Mouse (Mus musculus): ENCODE data around the gene Cacna1e. TPM values are rescaled to one million over a fixed set of nuclear protein-coding genes. Genes with fewer than 3 reads are reported as not detected.

The Cacna1e gene
- polyA plus RNA-seq, 1 experiment from 2014 or later, result 5.8 TPM

DNA sequence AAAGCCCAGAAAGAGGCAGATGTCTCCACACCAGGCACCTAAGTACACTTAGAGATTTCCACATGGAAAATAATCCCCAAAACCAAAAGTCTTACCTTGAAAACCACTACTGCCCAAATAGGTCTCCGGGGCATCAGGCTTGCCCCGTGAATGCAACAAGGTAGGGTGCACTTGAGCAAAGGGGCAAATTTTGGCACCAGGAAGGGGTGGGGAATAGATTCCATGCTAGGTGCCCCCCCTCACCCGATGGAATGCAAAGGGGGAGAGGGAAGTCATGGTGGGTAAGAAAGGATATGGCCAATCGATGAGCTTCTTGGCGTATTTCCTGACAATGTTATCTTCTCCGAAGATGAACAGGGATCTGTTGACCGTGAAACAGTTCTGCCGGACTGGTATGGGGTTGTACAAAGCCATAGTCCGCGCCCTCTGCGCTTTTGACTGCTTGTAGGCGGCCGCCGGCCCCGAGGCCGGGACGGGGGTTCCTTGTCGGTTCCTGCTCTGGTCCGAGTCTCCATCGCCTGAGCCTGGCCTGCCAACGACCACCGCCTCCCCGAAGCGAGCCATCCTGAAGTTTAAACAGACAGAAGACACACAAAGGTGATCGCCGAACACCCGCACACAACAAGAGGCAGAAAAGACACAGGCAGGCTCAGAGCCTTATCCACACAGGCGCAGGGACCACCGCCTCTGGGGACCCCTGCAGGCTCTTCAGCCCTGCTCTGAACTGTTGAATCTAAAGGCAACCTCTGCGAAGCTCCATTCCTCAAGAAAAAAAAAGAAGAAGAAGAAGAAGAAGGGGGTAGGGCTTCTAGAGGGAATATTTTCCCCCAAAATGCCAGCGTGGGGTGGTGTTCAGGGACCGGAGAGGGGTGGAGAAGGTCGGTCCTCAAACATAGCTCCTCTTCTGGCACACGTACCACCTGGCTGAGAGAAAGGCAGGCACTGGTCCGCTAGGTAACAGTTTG, 158.7 kb downstream of the Cacna1e start:
- H3K4me3 ChIP-seq, result peak overlapping the region; percentile 51
- WGBS, result 16% methylated on average over 35 of the region's 35 CpGs
- H3K27ac ChIP-seq, result no peak overlapping the region
- no peaks in the 10 kb centered on the region for H3K9me3 ChIP-seq (replicated peaks)
- peak overlapping the region; percentile 88 for H3K4me2 ChIP-seq
- H3K27me3 ChIP-seq, result peaks cover 44% of the 10 kb centered on the region
- peak overlapping the region; percentile 68 for H3K9ac ChIP-seq
- H3K4me1 ChIP-seq, result peaks cover 35% of the 10 kb centered on the region
- no peaks in the 10 kb centered on the region for H3K36me3 ChIP-seq (ENCODE audit: poor library complexity, severe bottlenecking)
- no peak for ATAC-seq

GRCm38 (mm10) chr1:154723537-154724286, 160.6 kb downstream of the Cacna1e start:
- Histone ChIP-seq H3K27ac (peak overlapping the region; percentile 54), H3K4me1 (peaks cover 30% of the 10 kb centered on the region), H3K36me3 (ENCODE audit: poor library complexity, severe bottlenecking) (no peaks in the 10 kb centered on the region), H3K4me2 (peak overlapping the region; percentile 88), H3K4me3 (peak overlapping the region; percentile 51), H3K9me3 (replicated peaks) (no peaks in the 10 kb centered on the region), H3K27me3 (peaks cover 42% of the 10 kb centered on the region), H3K9ac (peak overlapping the region; percentile 66)
- ATAC-seq, result peak; percentile 61
- 1% methylated on average over 19 of the region's 19 CpGs for WGBS

DNA sequence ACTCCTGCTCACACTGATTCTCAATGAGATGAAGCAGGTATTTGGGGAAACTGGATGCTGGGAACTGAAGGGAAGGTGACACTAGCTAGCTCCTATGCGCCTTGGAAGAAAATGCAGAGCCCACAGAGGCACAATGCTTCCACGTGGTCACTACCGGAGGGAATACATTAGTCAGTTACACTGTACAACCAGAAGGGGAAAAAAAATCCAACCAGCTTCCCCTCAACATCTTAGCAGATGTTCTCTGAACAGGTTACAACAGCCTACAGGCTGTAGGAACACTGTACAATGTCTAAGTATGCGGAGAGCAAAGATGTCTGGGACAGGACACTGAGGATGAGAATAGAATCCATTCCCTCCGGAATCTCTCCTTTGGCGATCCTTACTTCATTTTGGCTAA, 161.2 kb downstream of the Cacna1e start:
- peak; percentile 39; the same call in 1 of the 2 replicates for ATAC-seq
- H3K27ac ChIP-seq, result no peak overlapping the region; the same call in 1 of the 2 replicates

DNA sequence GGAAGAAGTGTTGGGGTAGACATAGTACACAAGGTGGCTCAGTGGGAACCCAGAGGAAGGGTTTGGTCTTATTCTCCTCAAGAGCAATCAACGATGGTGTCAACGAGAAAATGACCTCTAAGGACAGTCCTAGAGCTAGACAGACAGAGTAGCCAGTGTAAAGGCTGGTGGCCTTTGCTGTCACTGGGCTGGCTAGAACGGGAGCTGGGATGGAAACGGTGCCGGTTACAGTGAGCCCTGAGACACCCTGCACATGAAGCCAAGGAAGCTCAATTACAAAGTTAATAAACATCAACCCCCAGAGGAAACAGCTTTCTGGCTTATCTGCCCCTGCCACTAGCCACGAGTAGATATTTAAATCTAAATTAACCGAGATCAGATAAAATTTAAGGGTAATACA, 168.7 kb downstream of the Cacna1e start:
- Histone ChIP-seq H3K9ac (no peak overlapping the region), H3K9me3 (replicated peaks) (no peaks in the 10 kb centered on the region), H3K27me3 (no peaks in the 10 kb centered on the region), H3K4me2 (no peak overlapping the region), H3K36me3 (ENCODE audit: poor library complexity, severe bottlenecking) (no peaks in the 10 kb centered on the region), H3K4me3 (no peak overlapping the region), H3K27ac (no peak overlapping the region), H3K4me1 (peaks cover 9% of the 10 kb centered on the region; the same call in 1 of the 2 replicates)
- WGBS, result 87% methylated on average over 7 of the region's 7 CpGs
- ATAC-seq, result no peak

More for the DNA sequence above, 161.2 kb downstream of the Cacna1e start:
- H3K4me1 ChIP-seq, result peaks cover 33% of the 10 kb centered on the region
- H3K36me3 ChIP-seq (ENCODE audit: poor library complexity, severe bottlenecking), result no peaks in the 10 kb centered on the region
- H3K27me3 ChIP-seq, result peaks cover 36% of the 10 kb centered on the region
- peak overlapping the region; percentile 88 for H3K4me2 ChIP-seq
- H3K4me3 ChIP-seq, result peak overlapping the region; percentile 51
- no peaks in the 10 kb centered on the region for H3K9me3 ChIP-seq (replicated peaks)
- peak overlapping the region; percentile 66 for H3K9ac ChIP-seq
- WGBS, result 32% methylated on average over 6 of the region's 6 CpGs

DNA sequence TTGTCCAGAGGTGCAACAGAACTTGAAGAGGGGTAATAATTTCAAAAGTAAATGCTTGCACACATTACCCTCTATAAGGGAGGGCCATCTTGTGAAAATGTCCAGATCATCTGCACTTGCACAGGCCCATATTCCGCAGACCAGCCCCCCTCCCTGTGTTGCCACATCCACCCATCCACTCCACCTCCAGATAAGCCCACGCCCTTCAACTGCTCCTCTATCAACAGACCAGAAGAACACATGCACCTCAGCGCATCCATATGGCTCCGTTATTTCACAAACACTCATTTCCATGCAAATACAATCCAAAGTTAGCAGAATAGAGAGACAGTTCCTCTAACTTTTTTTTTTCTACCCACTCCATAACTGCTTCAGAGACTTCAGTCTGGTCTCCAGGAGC, 171.6 kb downstream of the Cacna1e start:
- H3K4me3 ChIP-seq, result no peak overlapping the region

GRCm38 (mm10) chr1:154707584-154708290, 176.6 kb downstream of the Cacna1e start:
- Histone ChIP-seq H3K27ac (no peak overlapping the region), H3K4me3 (no peak overlapping the region), H3K9ac (no peak overlapping the region), H3K9me3 (replicated peaks) (no peaks in the 10 kb centered on the region), H3K36me3 (ENCODE audit: poor library complexity, severe bottlenecking) (no peaks in the 10 kb centered on the region), H3K4me1 (peaks cover 22% of the 10 kb centered on the region), H3K4me2 (no peak overlapping the region), H3K27me3 (no peaks in the 10 kb centered on the region)
- 91% methylated on average over 4 of the region's 4 CpGs for WGBS
- ATAC-seq, result no peak

More for the DNA sequence above, 171.6 kb downstream of the Cacna1e start:
- Histone ChIP-seq H3K4me2 (no peak overlapping the region), H3K4me1 (0 out of 2 replicates have a peak, but pooled peaks cover 3% of the 10 kb centered on the region), H3K9me3 (replicated peaks) (no peaks in the 10 kb centered on the region), H3K36me3 (ENCODE audit: poor library complexity, severe bottlenecking) (no peaks in the 10 kb centered on the region), H3K27ac (no peak overlapping the region), H3K27me3 (no peaks in the 10 kb centered on the region), H3K9ac (no peak overlapping the region)
- WGBS, result 93% methylated on average over 4 of the region's 4 CpGs
- ATAC-seq, result no peak

DNA sequence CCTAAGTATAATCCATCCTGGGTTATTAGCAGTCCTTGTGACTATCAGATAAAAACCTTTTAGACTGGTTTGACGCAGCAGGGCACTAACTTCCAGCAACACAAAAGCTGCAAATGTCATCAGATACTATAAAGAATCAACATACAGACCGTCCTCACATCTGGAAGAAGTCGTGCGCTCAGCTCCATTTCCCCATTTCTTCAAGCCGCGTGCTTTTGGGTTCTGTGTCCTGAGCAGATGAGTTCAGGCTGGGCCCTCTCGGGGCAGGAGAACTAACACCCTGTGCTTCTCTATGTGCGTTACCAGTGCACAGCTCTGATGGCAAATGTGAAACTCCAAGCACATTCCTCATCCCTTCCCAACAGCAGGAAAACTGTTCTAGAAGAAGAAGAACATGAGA, 177.3 kb downstream of the Cacna1e start:
- Histone ChIP-seq H3K9ac (no peak overlapping the region), H3K4me3 (no peak overlapping the region), H3K27ac (no peak overlapping the region), H3K4me2 (no peak overlapping the region), H3K9me3 (replicated peaks) (no peaks in the 10 kb centered on the region), H3K4me1 (peaks cover 22% of the 10 kb centered on the region), H3K36me3 (ENCODE audit: poor library complexity, severe bottlenecking) (no peaks in the 10 kb centered on the region), H3K27me3 (no peaks in the 10 kb centered on the region)
- ATAC-seq, result no peak
- WGBS, result 92% methylated on average over 8 of the region's 8 CpGs

DNA sequence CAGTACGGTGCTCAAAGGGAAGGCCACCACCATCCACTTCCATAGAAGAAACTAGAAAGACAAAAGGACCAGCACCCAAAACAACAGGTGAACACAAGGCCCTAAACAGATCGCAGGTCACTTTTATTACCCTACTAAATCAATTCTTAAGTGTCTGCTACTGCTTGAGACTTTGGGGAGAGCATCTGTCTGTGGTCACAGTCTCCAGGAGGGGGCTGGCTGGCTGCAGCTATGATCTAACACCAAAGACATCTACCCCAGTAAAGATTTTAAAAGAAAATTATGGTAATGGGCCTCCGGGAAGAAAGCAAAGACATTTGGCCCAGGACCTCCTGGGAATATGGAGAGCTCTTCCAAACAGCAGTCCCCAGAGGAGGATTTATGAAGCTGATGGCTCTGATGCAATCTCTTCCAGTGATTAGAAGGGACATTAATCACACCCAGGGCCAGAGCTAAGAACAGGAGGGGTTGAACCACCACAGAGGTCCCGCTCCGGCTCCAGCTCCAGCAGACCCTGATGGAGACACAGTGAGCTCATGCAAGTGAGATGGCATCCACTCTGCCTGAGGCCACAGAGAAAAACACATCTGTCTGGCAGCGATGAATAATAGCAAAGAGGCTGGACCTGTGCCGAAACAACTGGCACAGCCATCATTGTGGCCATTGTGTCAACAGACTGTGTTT, 178.3 kb downstream of the Cacna1e start:
- H3K27ac ChIP-seq, result no peak overlapping the region
- ATAC-seq, result no peak

GRCm38 (mm10) chr1:154704558-154705185, 179.6 kb downstream of the Cacna1e start:
- Histone ChIP-seq H3K9ac (no peak overlapping the region), H3K4me2 (no peak overlapping the region), H3K27ac (peak overlapping the region; percentile 14; the same call in 1 of the 2 replicates), H3K36me3 (ENCODE audit: poor library complexity, severe bottlenecking) (no peaks in the 10 kb centered on the region), H3K4me1 (peaks cover 22% of the 10 kb centered on the region), H3K9me3 (replicated peaks) (no peaks in the 10 kb centered on the region), H3K27me3 (no peaks in the 10 kb centered on the region), H3K4me3 (no peak overlapping the region)
- peak; percentile 71; the same call in 1 of the 2 replicates for ATAC-seq
- 33% methylated on average over 11 of the region's 11 CpGs for WGBS

More for the DNA sequence above, 178.3 kb downstream of the Cacna1e start:
- Histone ChIP-seq H3K4me1 (peaks cover 22% of the 10 kb centered on the region), H3K9me3 (replicated peaks) (no peaks in the 10 kb centered on the region), H3K27me3 (no peaks in the 10 kb centered on the region), H3K4me3 (no peak overlapping the region), H3K36me3 (ENCODE audit: poor library complexity, severe bottlenecking) (no peaks in the 10 kb centered on the region), H3K4me2 (no peak overlapping the region), H3K9ac (no peak overlapping the region)
- WGBS, result 90% methylated on average over 7 of the region's 7 CpGs

GRCm38 (mm10) chr1:154702623-154703022, 181.7 kb downstream of the Cacna1e start:
- Histone ChIP-seq H3K27ac (no peak overlapping the region), H3K4me3 (no peak overlapping the region)

More at GRCm38 (mm10) chr1:154702623-154703022, 181.7 kb downstream of the Cacna1e start:
- H3K27me3 ChIP-seq, result no peaks in the 10 kb centered on the region
- H3K9me3 ChIP-seq (replicated peaks), result no peaks in the 10 kb centered on the region
- H3K4me1 ChIP-seq, result peaks cover 22% of the 10 kb centered on the region
- H3K36me3 ChIP-seq (ENCODE audit: poor library complexity, severe bottlenecking), result no peaks in the 10 kb centered on the region
- no peak overlapping the region for H3K4me2 ChIP-seq
- 88% methylated on average over 2 of the region's 2 CpGs for WGBS
- no peak overlapping the region for H3K9ac ChIP-seq
- ATAC-seq, result no peak

Measured in forebrain, embryonic 13.5 days (tissue).